Mouse (Mus musculus) MN1 (cell line): Measurements from ENCODE around the gene Cyp4b1.
"Not testable (repeated sequence)": the region's sequence is repeated elsewhere in the genome, so short reads cannot be mapped to it uniquely, and the experiment has no call there.

ENCODE experiments used
- DNase-seq: peaks from one replicate; pipeline ENCODE4 v3.0.0-alpha.2; 2016; ENCODE audit warnings: low spot score

Cyp4b1 gene

DNA sequence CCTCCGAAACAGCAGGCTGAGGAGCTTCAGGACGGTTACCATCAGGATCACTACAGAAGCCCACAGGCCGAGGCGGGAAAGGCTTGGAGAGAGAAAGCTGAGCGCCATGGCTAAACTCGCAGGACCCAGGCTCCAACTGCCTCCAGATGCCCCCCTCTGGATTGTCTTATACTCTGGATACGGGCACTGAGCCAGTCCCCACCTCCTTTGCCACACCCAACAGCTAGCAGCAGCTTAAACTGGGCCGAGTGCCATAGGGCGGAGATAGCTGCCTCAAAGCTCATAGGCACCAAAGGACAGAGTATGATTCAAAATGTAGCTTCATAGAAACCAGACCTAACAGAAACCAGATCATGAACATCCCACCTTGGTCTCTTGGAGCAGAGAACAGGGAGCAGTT, at the start of gene Cyp4b1:
Gene Cyp4b1 (minus strand): TSS at position 144 of the 400 bp plus-strand sequence.
- no peak for DNase-seq

DNA sequence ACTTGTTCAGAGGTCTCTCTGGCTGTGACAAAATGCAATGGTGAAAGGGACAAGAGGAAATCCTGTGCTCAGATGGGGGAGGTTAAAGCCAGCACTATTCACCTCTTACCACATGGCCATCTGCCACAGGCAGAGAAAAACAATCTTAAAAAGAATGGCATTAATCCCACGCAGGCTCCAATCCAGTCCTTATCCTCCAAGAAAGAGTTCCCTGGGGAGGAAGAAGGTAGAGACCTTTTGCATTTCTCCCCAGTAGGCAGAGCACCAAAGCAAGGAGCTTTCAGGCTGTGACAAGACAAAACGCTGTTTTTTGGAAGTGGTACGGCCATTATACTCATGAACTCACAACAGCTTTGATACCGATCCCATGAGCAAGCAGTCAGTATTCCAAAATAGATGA, 38.8 kb upstream of the Cyp4b1 start:
- DNase-seq = no peak

DNA sequence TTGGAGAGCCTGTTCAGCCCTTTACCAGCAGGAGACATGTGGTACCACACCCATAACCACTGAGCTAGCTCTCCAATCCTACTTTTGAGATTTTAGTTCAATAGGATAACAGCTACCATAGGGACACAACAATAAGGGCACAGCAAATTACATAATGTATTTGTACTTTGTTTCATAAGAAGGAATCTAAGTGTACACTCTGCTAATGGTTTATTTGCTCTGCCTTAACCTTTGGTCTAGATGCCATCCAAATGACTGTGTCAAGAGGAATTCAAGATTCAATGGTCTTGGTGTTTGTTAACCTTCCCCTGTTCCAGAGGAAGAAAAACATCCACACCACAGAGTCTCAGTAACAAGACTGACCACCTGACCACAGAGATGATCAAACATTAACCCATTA, 11.7 kb upstream of the Cyp4b1 start:
- no peak for DNase-seq

DNA sequence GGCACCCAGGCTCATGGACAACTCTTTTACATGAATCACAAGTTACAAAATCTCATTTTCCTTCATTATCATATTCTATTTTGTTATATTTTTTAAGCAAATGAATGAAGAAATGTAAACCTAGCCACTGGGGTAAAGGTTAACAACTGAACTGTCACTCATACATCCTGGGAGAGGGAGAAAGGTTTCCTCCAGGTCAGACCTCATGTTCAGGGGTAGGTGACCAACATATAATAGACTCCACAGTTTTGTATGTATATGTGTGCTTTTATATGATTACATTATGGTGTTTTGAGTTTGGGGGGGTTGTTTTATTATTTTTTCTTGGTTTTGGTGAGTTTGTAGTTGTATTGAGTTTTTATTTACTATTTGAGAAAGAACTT, 10.3 kb upstream of the Cyp4b1 start:
- DNase-seq = no peak

DNA sequence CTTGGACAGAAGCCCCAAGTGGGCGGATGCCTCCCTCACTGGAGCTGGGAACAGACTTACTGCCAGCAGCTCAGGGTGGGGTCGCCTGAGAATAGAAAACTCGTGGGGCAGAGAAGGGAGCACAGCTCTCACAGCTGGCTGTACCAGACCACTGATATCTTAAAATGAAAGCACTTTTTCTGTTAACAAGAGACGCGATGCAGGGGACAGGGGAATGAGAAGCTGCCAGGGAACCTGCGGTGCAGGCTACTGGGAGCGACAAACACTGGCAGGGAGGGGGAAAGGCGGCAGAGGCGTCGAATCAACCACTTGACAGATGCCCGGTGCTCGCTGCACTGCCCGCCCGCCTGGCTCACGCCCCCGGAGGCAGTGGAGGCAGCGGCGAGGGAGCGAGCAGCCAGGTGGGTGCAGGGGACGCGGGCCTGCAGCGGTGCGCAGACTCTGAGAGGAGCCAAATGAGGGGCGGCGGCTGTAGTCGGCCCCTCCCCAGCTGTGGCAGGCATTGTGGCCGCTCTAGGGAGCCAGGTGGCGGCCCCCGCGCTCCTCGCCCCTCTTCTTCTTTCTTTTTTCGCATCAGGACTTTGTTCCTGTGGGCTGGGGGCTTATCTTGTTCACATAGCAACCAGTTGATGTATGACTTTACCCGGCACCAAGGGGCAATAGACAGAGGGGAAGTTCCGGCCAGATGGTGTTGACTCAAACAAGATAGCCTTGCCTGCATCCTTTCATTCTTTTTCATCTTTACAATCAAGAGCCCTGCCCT, 9.8 kb upstream of the Cyp4b1 start:
- DNase-seq = no peak

DNA sequence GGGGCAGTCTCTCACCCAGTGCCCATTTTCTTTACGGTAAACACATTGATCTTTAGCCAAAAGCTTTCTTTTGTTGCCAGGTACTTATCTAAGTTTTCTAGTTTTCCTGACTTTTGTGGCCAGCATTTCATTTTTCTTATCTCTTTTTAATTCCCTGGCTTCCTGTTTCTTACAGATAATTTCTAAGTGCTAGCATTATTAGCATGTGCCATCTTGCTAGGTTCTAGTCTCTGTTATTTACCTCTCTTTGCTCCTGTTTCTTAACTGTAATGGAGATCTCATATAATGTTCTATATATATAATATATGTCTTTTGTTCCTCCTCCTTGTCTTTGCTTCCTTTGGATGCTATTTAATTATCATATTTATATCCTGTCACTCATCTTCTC, 9.0 kb upstream of the Cyp4b1 start:
- not testable (repeated sequence) for DNase-seq

DNA sequence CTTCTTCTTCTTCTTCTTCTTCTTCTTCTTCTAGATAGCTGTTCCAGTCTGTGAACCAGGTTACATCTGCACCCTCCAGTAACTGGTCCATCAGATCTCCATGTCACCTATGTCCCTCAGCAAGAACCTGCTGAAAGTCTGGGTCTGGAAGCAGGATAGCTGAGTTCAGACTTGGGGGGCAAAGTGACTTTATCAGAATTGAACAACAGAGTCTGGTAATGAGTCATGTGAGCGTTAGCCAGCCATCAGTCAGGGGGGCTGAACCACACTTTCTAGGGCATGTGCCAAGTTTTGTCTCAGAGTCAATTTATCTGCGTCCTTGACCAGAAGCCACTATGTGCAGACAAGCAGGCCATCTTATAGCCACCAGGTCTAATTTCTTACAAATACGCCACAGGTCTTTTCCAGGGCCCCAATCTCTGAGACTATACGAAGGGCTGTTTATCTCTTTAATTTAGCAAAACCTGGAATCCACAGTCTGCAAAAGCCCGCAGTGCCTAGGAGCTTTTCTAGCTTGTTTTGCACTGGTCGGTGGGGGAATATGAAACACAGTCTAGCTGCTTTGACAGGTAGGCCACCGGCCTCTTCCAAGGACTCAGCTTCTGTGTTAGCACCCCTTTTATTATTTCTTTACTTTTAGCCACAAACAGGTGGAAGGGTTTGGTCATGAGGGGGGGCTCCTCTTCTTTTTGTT, 8.5 kb upstream of the Cyp4b1 start:
- DNase-seq = not testable (repeated sequence)

DNA sequence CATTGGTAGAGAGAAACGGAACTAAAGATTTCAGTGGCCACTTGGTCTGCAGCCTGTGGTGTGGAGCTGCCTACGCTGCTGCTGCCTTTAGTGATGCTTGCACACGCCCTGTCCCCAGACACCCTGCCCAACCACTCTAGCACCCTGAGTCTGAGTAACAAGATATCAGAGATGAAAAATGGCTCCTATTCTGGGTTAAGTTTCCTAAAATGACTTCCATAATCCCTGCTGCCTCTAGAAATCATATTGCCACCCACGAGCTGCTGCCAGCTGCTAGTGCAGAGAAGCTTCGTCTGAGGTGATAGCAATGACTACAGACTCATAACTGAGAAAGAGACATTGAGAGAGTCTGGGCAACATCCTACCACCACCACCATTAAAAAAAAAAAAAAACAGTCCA, 3.3 kb upstream of the Cyp4b1 start:
- no peak for DNase-seq

DNA sequence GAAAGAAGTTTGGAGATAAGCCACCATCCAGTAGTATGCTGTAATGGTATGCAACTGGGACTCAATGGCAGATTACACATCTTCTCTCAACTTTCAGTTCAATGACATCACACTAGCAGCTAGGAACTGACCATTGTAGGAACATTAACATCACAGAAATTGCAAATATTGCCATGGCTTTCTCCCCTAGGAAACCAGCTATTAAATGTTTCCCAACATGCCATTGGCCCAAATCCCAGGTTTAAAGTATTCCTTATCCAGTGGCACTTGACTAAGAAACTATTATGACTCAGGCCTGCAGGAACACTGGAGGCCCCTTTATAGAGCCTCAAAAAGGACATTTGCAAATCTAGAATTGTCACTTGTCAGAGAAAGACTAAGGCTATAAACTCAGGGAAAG, 1.8 kb upstream of the Cyp4b1 start:
- no peak for DNase-seq

DNA sequence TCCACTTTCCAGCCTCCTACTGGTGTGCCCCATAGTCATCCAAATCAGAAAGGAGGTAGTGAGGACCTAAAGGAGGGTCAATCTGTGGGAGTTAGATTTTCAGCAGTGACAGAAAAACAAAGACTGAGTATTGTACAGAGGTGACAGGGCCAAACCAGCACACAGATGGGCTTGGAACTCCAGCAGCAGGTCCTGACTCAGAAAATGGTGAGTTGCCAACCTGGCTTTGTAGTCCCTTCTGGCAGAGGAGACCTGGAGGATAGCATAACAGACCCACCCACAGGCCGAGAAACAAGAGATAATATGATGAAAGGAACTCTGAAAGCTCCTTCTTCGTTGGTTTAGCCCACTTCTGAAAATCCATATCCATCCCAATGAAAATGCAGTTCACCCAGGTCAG, 1.2 kb upstream of the Cyp4b1 start:
- DNase-seq = no peak

DNA sequence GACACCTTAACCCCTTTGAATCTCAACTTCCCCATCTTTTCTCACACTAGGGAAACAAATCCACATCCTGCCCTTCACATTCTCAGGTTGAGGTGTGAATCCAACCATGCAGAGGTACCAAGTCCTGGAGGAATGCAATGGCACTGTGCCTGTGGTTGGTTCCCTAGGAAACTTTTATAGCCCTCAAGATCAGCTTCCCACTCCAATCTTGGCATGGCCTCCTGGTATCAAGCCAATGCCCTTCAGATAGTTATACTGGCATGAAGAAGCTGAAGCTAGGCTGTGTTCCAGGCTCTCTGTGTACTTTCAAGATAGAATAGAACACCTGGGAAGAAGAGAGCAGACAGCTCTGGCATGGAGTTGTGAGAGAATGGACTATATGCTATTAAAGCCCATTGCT, 2.2 kb downstream of the Cyp4b1 start:
- no peak for DNase-seq

DNA sequence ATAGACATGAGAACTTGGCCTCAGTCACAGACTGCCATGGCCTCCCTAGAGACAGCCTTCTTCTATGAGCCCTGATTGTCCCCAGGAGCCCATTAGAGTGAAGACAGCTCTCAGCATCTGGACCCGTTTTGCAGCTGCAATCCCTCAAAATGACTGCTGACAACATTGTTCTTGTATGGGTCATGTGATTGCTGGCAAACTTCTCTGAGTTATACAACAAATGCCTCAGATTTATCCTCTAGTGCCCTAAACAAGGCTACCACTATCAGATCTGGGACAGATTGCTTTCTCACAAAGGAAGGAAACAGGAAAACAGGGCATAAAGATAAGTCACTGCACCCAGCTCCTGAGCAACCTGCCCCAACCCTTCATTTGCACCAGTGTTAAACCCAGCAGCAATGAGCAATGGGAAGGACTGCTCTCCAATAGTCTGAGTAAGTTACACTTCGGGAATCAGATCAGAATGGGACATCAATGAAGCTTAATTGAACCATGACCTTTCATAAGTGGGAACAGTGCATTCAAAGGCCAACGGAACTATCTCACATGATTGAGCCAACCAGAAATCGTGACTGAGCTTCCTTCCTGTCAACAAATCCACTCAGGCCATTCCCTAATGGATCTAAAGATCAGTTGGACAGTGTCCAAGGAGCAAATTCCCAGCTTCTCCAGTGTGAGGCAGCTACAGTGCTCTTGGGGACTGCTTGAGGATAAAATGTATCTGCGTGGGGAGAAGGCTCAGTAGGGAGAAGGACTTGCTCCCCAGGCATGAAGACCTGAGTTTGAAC, 4.4 kb downstream of the Cyp4b1 start:
- DNase-seq = no peak

DNA sequence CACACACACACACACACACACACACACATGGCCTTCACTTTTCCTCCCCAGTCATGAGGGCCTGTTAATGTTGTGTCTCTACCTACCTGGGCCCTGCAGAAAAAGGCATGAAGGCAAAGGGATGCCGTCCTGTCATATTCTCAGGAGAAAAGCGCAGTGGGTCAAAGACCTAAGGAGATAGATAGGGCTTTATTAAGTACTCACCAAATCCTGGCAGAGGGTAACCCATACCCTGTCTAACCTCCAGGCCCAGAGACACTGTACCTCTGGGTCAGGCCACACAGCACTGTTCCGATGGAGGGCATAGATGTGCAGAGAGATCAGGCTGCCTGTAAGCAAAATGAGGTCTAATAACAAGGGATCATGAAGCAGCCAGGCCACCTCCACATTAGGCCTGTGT, 22.0 kb downstream of the Cyp4b1 start:
- DNase-seq = not testable (repeated sequence)

DNA sequence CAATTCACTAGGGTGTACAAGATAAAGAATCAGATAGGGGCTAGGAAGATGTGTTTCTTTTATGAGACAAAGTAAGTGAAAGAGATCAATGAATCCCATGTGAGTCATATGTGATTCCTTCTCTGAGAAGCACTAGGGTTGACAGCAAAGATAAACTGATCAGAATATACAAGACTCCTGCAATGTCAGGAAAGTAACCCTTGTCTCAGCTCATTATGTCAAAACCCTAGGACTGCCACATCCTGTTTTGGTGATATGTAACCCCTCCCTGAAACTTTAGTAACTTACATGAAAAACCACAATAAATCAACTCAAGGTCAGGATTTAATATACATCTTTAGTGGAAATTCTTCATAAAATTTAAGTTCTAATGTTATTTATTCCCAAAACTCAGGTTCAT, 33.5 kb downstream of the Cyp4b1 start:
- no peak for DNase-seq

DNA sequence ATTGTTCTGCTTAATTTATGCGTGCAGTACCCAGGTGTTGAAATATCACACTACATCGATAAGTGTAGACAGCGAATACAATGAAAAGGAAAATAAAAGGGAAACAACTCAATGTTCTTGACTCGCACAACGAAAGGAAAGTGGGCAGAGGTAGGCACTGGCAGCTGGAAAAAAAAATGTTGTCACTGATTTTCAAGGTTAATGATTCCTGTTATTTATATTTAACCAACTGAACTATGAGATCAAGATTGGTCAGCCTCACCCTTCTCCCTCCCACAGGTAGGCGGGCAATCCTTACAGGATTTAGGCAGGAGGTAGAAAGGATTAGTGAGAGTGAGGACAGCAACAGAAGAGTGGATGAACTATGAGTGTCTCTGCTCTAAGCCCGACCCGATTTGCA, 46.9 kb downstream of the Cyp4b1 start, which contains the start of gene Cyp4a32:
Gene Cyp4a32 (plus strand): TSS at position 359 of the 400 bp plus-strand sequence.
- not testable (repeated sequence) for DNase-seq

DNA sequence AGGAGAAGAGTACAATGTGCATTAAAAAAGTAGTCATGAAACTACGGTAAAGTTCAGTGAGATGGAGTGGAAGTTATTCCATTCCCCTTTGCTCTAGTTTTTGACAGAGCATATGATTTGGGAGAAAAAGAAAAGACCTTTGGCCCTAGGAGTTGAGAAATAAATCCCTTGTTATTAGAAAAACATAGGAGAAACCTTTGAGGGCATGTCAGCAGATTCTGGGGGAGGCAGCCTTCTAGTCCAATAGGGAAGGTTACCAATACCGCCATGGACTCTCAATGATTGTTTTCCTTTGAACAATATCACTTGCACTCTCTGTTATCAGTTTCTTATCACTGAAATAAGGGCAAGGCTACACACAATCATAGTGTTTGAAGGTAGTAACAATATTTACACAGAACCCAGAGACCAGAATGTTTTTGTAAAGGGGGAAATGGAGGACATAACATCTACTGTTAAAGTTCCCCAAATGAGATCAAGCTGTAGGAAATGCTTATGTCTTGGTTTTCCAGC, 50.6 kb downstream of the Cyp4b1 start:
- DNase-seq = no peak

DNA sequence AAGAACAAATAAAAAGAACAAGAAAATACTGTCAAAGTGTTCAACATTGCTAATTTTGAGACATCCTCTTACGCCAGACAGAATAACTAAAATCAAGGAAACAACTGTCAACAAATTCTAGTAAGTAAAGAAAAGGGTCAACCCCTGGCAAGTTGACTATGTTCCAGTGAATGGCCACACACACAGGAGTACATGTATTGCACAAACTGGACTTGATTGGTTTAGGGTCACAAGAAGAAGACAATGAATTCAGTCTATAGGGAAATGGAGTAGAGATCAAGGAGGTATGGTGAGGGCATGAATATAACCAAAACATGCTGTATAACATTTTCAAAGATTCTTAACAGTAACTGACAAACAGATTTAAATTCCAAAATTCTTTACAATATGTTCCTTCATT, 51.2 kb downstream of the Cyp4b1 start:
- DNase-seq = no peak

DNA sequence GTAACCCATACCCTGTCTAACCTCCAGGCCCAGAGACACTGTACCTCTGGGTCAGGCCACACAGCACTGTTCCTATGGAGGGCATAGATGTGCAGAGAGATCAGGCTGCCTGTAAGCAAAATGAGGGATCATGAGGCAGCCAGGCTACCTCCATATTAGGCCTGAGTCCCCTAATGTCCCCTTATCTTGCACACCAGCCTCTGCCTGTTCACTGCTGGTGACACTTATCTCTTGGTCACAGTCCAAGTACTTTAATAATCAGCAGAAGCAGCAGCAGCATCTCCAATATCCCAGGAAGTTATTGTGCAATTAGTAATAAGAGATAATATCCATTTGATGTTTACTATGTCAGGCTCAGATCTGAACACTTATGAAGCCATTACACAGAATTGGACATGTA, 64.5 kb downstream of the Cyp4b1 start:
- DNase-seq = no peak

DNA sequence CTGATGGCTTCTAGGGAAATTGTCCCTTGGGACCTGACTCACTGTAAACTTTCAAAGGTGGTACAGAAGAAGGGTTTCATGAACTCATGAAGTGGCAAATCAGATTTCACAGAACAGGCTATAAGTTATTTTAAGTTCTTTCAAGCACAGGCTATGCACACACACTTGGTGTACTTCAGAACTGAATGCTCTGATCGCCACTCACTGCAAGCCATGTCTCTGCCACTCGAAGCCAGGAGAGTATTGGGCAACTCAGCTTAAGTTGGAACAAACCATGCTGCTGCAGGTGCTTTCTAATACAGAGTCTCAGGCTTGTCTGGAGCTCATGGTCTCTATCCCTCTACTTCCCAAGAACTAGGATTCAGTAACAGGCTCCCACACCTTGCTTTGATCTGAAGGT, 71.7 kb downstream of the Cyp4b1 start:
- DNase-seq = no peak

DNA sequence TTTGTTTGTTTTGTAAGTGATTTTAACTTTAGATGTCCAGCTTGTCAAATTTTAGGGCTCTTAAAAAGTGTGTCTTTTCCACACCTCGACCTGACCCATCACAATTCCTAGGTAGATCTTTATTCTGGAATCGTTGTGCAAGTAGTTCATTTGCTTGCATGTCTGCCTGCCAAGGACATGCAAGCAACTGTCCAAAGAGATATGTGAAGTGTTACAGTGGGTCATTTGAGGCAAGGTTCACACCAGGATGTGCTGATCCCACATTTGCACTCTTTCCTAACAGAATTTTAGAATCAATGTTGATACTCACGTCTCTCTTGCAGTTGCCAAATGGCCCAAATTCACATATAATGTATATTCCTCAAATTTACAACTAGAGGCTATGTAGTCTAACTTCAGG, 72.3 kb downstream of the Cyp4b1 start:
- DNase-seq = no peak
